Mouse (Mus musculus) heart, postnatal 0 days (tissue): ENCODE data around the gene Tufm.

Experiments
- CTCF ChIP-seq: IDR thresholded peaks from 2 replicates; pipeline ENCODE4 v1.5.1; 2016; ENCODE audit warnings: antibody characterized with exemption, control low read depth, low read depth
- EP300 ChIP-seq: IDR thresholded peaks from 2 replicates; pipeline ENCODE4 v1.6.1; 2016; ENCODE audit warnings: antibody characterized with exemption, low read depth

GRCm38 (mm10) chr7:126460623-126461399 lies 26.4 kb upstream of the Tufm start:
- TF ChIP-seq EP300 (no peak), CTCF (no peak)
